Mouse (Mus musculus): ENCODE measurements around the gene Gm11127. TPM values are rescaled to one million over a fixed set of nuclear protein-coding genes. Genes with fewer than 3 reads are reported as not detected.
"Not testable (repeated sequence)": the region's sequence is repeated elsewhere in the genome, so short reads cannot be mapped to it uniquely, and the experiment has no call there.

Gene Gm11127
- not detected in 2 replicates for total RNA-seq (2014; fragmentation: Nextera tagmentation)
- total RNA-seq (2017) = not detected in 2 replicates

- ATAC-seq (replicated peaks; ENCODE audit: low FRiP score, low TSS enrichment, poor library complexity, severe bottlenecking) = not testable (repeated sequence)
Observed at GRCm38 (mm10) chr17:36058362-36058761, at the start of gene Gm11127. TSS of gene Gm11127 (minus strand) at chr17:36058371.

GRCm38 (mm10) chr17:36102091-36102490 lies 43.9 kb upstream of the Gm11127 start:
- ATAC-seq (replicated peaks; ENCODE audit: low FRiP score, low TSS enrichment, poor library complexity, severe bottlenecking) = not testable (repeated sequence)

- not testable (repeated sequence) for ATAC-seq (replicated peaks; ENCODE audit: low FRiP score, low TSS enrichment, poor library complexity, severe bottlenecking)
Observed at GRCm38 (mm10) chr17:36099603-36100002, 41.4 kb upstream of the Gm11127 start.

GRCm38 (mm10) chr17:36093936-36094335 lies 35.8 kb upstream of the Gm11127 start:
- ATAC-seq (replicated peaks; ENCODE audit: low FRiP score, low TSS enrichment, poor library complexity, severe bottlenecking) = no peak

DNA sequence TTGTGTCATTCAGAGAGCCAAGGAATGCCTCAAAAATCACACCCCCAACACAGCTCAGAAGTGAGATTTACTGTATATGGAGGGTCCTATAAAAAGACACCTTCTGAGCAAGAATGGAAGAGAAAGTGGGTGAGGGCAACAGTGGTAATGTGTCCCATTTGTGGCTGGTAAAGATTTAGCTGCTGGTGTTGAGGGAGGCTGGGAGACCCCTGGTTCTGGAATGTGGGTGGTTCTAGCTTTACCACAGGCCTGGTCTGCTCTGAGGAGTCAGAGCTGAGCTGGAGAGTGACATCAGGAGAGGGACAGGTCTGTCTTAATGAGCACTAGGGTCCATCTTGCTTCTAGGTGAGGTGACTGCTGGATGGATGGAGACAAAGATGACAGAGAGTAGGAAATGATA lies 34.3 kb upstream of the Gm11127 start:
- not testable (repeated sequence) for ATAC-seq (replicated peaks; ENCODE audit: low FRiP score, low TSS enrichment, poor library complexity, severe bottlenecking)

- not testable (repeated sequence) for ATAC-seq (replicated peaks; ENCODE audit: low FRiP score, low TSS enrichment, poor library complexity, severe bottlenecking)
Observed at GRCm38 (mm10) chr17:36091933-36092332, 33.8 kb upstream of the Gm11127 start.

DNA sequence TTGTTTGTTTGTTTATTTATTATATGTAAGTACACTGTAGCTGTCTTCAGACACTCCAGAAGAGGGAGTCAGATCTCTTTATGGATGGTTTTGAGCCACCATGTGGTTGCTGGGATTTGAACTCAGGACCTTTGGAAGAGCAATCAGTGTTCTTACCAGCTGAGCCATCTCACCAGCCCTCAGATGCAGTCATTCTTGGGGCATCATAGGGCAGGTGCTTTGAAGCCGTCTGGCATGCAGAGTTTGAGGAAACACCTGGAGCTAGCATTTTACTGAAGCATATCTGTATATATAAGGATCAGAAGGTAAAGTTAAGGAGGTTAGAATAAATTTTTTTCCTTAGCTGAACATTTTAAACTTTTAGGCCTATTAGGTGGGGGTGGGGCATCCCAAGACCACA lies 27.8 kb upstream of the Gm11127 start:
- ATAC-seq (replicated peaks; ENCODE audit: low FRiP score, low TSS enrichment, poor library complexity, severe bottlenecking) = not testable (repeated sequence)

DNA sequence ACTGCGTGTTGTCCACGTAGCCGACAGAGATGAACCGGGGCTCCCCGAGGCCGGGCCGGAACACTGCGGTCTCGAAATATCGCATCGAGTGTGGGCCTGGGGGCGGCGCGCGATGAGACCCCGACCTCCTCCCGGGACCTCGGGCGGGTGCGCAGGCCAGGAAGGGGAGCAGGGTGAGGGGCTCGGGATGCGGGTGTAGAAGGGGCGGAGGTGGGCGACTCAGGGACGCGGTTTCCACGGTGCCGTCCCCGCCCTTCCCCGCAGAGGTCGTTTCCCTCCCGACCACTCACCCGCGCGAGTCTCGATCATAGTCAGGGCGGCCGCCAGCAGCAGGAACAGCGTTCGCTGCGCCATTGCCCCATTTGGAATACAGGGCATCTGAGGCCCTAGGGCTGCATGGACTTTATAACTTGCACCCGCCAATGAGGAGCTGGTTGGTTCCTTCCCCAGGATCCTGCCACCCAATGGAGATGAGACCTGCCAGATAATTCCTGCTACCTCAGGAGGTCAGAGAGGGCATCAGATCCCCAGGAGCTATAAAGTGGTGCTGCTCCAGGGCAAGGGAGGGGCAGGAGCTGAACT lies 25.8 kb upstream of the Gm11127 start:
- 0 out of 2 replicates have a peak, but pooled peaks have one; percentile 49 for ATAC-seq (replicated peaks; ENCODE audit: low FRiP score, low TSS enrichment, poor library complexity, severe bottlenecking)

DNA sequence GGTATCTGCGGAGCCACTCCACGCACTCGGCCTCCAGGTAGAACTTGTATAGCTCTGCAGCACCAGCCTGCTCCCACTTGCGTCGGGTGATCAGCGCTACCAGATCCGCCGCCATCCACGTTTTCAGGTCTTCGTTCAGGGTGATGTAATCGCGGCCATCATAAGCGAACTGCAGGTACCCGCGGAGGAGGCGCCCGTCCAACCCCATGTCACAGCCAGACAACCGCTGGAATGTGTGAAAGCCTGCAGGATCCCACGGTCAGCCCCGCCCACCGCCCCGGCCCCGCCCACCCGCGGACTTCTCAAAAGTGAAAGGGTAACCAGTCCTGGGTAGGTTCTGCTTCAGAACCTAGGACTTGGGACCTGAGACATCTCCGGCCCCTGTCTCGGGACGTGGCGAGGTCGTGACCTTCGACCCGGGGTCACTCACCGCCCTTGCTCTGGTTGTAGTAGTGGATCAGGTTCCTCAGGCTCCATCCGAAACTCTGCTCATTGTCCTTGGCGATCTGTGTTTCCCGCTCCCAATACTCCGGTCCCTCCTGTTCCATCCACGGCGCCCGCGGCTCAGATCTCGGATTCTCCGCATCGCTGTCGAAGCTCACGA lies 25.2 kb upstream of the Gm11127 start:
- 0 out of 2 replicates have a peak, but pooled peaks have one; percentile 37 for ATAC-seq (replicated peaks; ENCODE audit: low FRiP score, low TSS enrichment, poor library complexity, severe bottlenecking)

DNA sequence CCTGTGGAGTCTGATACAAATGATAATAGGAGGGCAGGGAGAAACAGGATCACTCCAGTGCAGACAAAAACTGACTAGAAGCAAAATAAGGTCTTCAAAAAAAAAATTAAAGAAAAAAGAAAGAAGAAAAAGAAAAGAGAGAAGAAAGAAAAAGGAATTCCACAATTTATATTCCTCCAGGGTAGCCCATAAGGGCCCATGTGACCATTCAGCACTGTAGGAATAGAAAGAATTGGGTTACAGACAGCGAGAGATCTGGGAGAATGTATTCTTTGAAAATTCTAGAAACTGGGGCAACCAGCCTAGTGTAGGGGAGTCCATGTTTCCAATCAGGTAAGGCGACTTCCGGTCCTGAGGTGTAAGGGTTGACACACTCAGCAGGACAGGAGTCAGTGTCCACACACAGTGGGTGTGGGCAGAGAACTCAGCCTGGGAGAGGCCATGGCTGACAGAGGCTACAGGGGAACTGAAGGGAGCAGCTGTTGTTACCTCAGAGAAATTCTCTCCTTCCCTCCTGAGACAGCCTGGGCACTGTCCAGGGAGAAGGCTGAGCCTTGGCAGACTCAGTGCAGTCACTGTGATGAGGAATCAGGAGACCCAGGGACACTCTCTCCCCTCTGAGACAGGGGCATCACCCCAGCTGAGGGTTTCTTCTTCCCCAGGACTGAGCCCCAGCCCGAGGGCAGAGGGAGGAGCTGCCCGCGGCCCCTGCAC lies 24.5 kb upstream of the Gm11127 start:
- ATAC-seq (replicated peaks; ENCODE audit: low FRiP score, low TSS enrichment, poor library complexity, severe bottlenecking) = not testable (repeated sequence)

DNA sequence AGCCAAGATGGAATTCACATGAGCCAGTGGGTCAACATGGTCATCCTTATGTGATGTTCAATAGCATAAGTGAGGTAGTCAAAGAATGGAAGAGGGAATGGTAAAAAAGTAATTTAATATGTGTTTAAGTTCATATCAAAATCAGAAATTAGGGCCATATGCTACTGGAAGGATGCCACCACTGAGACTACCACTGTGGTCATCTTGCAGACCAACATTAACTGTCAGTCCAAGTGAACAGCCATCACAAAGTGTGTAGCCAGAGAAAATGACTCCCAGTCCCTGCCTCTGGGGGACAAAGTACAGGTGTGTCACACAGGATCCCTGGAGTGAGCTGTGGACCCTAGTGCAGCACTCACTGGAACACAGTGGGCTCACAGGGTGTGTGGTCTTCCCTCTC lies 23.7 kb upstream of the Gm11127 start:
- not testable (repeated sequence) for ATAC-seq (replicated peaks; ENCODE audit: low FRiP score, low TSS enrichment, poor library complexity, severe bottlenecking)

- peak; percentile 66 for ATAC-seq (replicated peaks; ENCODE audit: low FRiP score, low TSS enrichment, poor library complexity, severe bottlenecking)
Observed at GRCm38 (mm10) chr17:36060829-36061228, 2.7 kb upstream of the Gm11127 start.

DNA sequence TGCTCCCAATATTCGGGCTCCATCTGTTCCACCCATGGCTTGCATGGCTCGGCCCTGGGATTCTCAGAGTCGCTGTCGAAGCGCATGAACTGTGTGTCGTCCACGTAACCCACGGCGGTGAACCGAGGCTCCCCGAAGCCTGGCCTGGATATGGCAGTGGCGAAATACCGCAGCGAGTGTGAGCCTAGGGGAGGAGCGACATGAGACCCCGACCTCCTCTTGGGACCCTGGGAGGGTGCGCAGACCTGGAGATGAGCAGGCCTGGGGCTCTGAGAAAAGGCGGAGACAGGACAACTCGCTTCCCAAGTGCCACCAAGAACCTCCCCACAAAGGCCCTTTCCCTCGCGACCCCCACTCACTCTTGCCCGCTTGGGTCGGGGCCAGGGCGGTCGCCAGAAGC lies 244 bp downstream of the Gm11127 start:
- not testable (repeated sequence) for ATAC-seq (replicated peaks; ENCODE audit: low FRiP score, low TSS enrichment, poor library complexity, severe bottlenecking)

DNA sequence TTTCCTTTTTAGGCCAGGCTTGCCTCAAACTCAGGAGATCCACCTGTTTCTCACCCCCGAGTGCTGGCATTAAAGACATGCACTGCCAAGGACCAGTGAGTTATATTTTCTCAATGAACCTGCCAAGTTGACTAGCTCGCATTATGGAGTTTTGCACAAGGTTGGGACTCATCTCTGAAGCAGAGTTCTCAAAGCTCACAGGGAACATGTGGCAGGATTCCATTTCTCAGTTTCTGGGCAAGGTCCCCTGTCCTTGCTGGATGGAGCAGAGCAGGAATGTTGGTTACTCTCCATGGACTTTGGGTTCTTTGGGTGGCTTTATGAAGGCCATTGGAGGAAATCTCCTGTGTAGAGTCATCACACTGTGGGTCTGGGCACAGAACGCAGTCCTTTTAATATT lies 14.9 kb downstream of the Gm11127 start:
- ATAC-seq (replicated peaks; ENCODE audit: low FRiP score, low TSS enrichment, poor library complexity, severe bottlenecking) = no peak

DNA sequence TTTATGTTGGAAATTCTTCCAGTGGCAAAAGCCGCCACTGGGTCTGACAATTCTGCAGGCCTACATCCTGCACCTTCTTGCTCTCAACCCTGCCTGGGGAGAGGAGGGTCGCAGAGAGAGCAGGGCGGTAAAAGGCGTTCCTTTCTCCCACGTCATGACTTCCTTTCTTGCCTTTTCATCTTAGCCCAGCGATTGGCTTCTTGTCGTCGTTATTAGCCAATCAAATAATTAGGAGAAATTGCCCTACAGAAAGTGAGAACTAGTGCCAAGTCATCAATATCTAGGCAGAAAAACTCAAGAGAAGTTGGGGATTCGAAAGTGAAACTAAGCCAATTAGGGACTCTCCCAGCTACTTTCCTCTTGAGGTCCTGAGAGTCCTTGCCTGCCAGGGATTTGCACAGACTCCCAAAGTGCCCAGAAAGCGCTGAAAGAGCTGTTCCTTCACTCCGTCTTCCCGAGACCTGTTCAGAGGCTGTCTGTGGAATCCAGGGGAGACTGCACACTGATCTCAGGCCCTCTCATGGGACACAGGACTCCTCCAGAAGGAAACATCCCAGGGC lies 15.5 kb downstream of the Gm11127 start, which contains the start of the genes H2-T22 and Gm6034:
TSS of gene H2-T22 (minus strand) at position 138 of the 560 bp plus-strand sequence.
TSS of gene Gm6034 (plus strand) at position 352 of the 560 bp plus-strand sequence.
- ATAC-seq (replicated peaks; ENCODE audit: low FRiP score, low TSS enrichment, poor library complexity, severe bottlenecking) = peak; percentile 93

GRCm38 (mm10) chr17:36042055-36042454 lies 16.1 kb downstream of the Gm11127 start:
- peak; percentile 58 for ATAC-seq (replicated peaks; ENCODE audit: low FRiP score, low TSS enrichment, poor library complexity, severe bottlenecking)

GRCm38 (mm10) chr17:36040604-36041003 lies 17.6 kb downstream of the Gm11127 start:
- not testable (repeated sequence) for ATAC-seq (replicated peaks; ENCODE audit: low FRiP score, low TSS enrichment, poor library complexity, severe bottlenecking)

DNA sequence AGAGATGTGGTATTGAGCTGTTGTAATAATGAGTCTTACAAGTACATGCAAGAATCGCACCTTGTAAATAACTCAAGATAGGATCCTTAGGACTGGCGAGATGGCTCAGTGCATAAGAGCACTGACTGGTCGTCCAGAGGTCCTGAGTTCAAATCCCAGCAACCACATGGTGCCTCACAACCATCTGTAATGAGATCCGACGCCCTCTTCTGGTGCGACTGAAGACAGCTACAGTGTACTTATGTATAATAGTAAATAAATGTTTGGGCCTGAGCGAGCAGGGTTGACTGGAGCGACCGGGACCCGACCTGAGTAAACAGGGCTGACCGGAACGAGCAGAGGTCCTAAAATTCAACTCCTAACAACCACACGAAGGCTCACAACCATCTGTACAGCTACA lies 22.0 kb downstream of the Gm11127 start:
- not testable (repeated sequence) for ATAC-seq (replicated peaks; ENCODE audit: low FRiP score, low TSS enrichment, poor library complexity, severe bottlenecking)

GRCm38 (mm10) chr17:36035010-36035638 lies 23.0 kb downstream of the Gm11127 start:
- peak; percentile 58 for ATAC-seq (replicated peaks; ENCODE audit: low FRiP score, low TSS enrichment, poor library complexity, severe bottlenecking)

Data from megakaryocyte-erythroid progenitor cell, adult 5-6 weeks (primary cell).